Mouse (Mus musculus) olfactory bulb, adult 2 months (tissue): ENCODE data around the gene Farsa. TPM values are rescaled to one million over a fixed set of nuclear protein-coding genes. Genes with fewer than 3 reads are reported as not detected.

Experiments used
- H3K27ac ChIP-seq: fragments of 200-500 bp; 2 replicates; pipeline ENCODE4 v1.5.1; 2012; ENCODE audit warnings: low read depth, low read length; ENCODE audit not compliant: insufficient read depth
- H3K4me1 ChIP-seq: fragments of 200-500 bp; 2 replicates; pipeline ENCODE4 v1.6.1; 2012; ENCODE audit warnings: low read length; ENCODE audit not compliant: control insufficient read depth, insufficient read depth
- H3K4me3 ChIP-seq: fragments of 200-500 bp; 2 replicates; pipeline ENCODE4 v1.5.1; 2012; ENCODE audit warnings: mild to moderate bottlenecking, low read depth, low read length, moderate library complexity; ENCODE audit not compliant: insufficient read depth
- CTCF ChIP-seq: fragments of 200-500 bp; IDR thresholded peaks from 2 replicates; pipeline ENCODE4 v1.5.1; 2012; ENCODE audit warnings: low read depth, mild to moderate bottlenecking, low read length, moderate library complexity; ENCODE audit not compliant: insufficient read depth
- POLR2A ChIP-seq: fragments of 200-500 bp; IDR thresholded peaks from 2 replicates; pipeline ENCODE4 v1.6.1; 2012; ENCODE audit warnings: mild to moderate bottlenecking, low read depth, low read length, moderate library complexity; ENCODE audit not compliant: insufficient read depth
- WGBS: fragments of 180-500 bp; shearing (Covaris S2); methylation state at CpG from one replicate; pipeline ENCODE4 v1.1.7; 2018; 5-methylcytosine and 5-hydroxymethylcytosine counted together
- polyA plus RNA-seq: library from polyadenylated mRNA; stranded (reverse); fragments of >200 nt; gene quantifications from 2 replicates; pipeline ENCODE4 v1.2.4, GENCODE M21; 2012; ENCODE audit warnings: low replicate concordance; ENCODE audit not compliant: missing spikeins, insufficient read depth, insufficient read length

Gene Farsa
- polyA plus RNA-seq, 1 experiment = not detected

GRCm38 (mm10) chr8:84889141-84889540, 32.4 kb downstream of the Farsa start:
- 83% methylated on average over 1 of the region's 1 CpGs for WGBS
- peaks cover 4% of the 10 kb centered on the region for H3K4me1 ChIP-seq
- TF ChIP-seq POLR2A (no peak), CTCF (no peak)
- H3K4me3 ChIP-seq = no peak overlapping the region
- no peak overlapping the region for H3K27ac ChIP-seq

- Histone ChIP-seq H3K4me1 (peaks cover 4% of the 10 kb centered on the region), H3K4me3 (peak overlapping the region; percentile 89), H3K27ac (no peak overlapping the region)
- TF ChIP-seq POLR2A = no peak
- no peak for TF ChIP-seq CTCF
- WGBS = 10% methylated on average over 31 of the region's 31 CpGs
Observed at GRCm38 (mm10) chr8:84892993-84893708, 36.4 kb downstream of the Farsa start.

GRCm38 (mm10) chr8:84893709-84894134, 36.9 kb downstream of the Farsa start, which contains the start of gene Gcdh:
Gene Gcdh (minus strand): TSS chr8:84893921.
- Histone ChIP-seq H3K4me3 (peak within 1 kb of the TSS; percentile 89), H3K4me1 (peaks cover 4% of the 10 kb centered on the region), H3K27ac (no peak within 1 kb of the TSS)
- under 1% methylated on average over 11 of the region's 11 CpGs for WGBS
- TF ChIP-seq POLR2A (0 out of 2 replicates have a peak, but pooled peaks have one; percentile 22), CTCF (no peak)

GRCm38 (mm10) chr8:84895963-84896362, 39.2 kb downstream of the Farsa start:
- H3K4me3 ChIP-seq = no peak overlapping the region
- WGBS = 74% methylated on average over 5 of the region's 5 CpGs
- no peak overlapping the region for H3K27ac ChIP-seq
- TF ChIP-seq POLR2A = no peak
- TF ChIP-seq CTCF = no peak
- H3K4me1 ChIP-seq = peaks cover 4% of the 10 kb centered on the region

- TF ChIP-seq CTCF = no peak
- no peak for TF ChIP-seq POLR2A
- Histone ChIP-seq H3K27ac (no peak overlapping the region), H3K4me3 (no peak overlapping the region), H3K4me1 (peaks cover 3% of the 10 kb centered on the region; the same call in 1 of the 2 replicates)
- WGBS = 77% methylated on average over 4 of the region's 4 CpGs
Observed at GRCm38 (mm10) chr8:84901071-84901470, 44.3 kb downstream of the Farsa start.

GRCm38 (mm10) chr8:84901752-84902151, 45.0 kb downstream of the Farsa start, which contains the start of gene Klf1:
Gene Klf1 (plus strand): TSS chr8:84901928.
- H3K4me3 ChIP-seq = peak within 1 kb of the TSS; percentile 58
- H3K27ac ChIP-seq = no peak within 1 kb of the TSS
- TF ChIP-seq POLR2A (no peak), CTCF (no peak)
- peaks cover 3% of the 10 kb centered on the region; the same call in 1 of the 2 replicates for H3K4me1 ChIP-seq
- 78% methylated on average over 3 of the region's 3 CpGs for WGBS

- TF ChIP-seq CTCF (no peak), POLR2A (no peak)
Observed at GRCm38 (mm10) chr8:84902367-84902919, 45.7 kb downstream of the Farsa start.

GRCm38 (mm10) chr8:84902920-84903661, 46.3 kb downstream of the Farsa start:
- no peak overlapping the region for H3K27ac ChIP-seq
- TF ChIP-seq POLR2A (no peak), CTCF (peak; percentile 94)
- H3K4me1 ChIP-seq = peaks cover 3% of the 10 kb centered on the region; the same call in 1 of the 2 replicates
- peak overlapping the region; percentile 58 for H3K4me3 ChIP-seq
- under 1% methylated on average over 67 of the region's 68 CpGs for WGBS

More at GRCm38 (mm10) chr8:84902367-84902919, 45.7 kb downstream of the Farsa start:
- Histone ChIP-seq H3K4me1 (peaks cover 3% of the 10 kb centered on the region; the same call in 1 of the 2 replicates), H3K4me3 (peak overlapping the region; percentile 58), H3K27ac (no peak overlapping the region)
- 14% methylated on average over 24 of the region's 24 CpGs for WGBS

- 88% methylated on average over 7 of the region's 7 CpGs for WGBS
- peaks cover 14% of the 10 kb centered on the region for H3K4me1 ChIP-seq
- no peak overlapping the region for H3K4me3 ChIP-seq
- TF ChIP-seq CTCF = no peak
- no peak for TF ChIP-seq POLR2A
- no peak overlapping the region for H3K27ac ChIP-seq
Observed at GRCm38 (mm10) chr8:84904351-84904750, 47.6 kb downstream of the Farsa start.
